Mouse (Mus musculus): ENCODE measurements around the gene Smarcc2. TPM values are rescaled to one million over a fixed set of nuclear protein-coding genes. Genes with fewer than 3 reads are reported as not detected.

Smarcc2 gene
- 93.1 and 115 TPM in 2 replicates for polyA plus RNA-seq (2015; fragmentation: Nextera tagmentation; extraction: Ambion mirVana)

GRCm38 (mm10) chr10:128458719-128459408 lies at the start of gene Smarcc2:
Smarcc2 (plus strand) TSS chr10:128459248.

GRCm38 (mm10) chr10:128411211-128412054 lies 47.6 kb upstream of the Smarcc2 start, which contains the start of the genes Nabp2 and Rnf41:
Nabp2 (minus strand) TSS chr10:128411492.
Rnf41 (plus strand) TSS chr10:128411657.

GRCm38 (mm10) chr10:128493695-128494666 lies 34.9 kb downstream of the Smarcc2 start, which contains the start of gene Myl6:
Myl6 (minus strand) TSS chr10:128494145.

GRCm38 (mm10) chr10:128498590-128498989 lies 39.5 kb downstream of the Smarcc2 start, which contains the start of gene Myl6b:
Myl6b (minus strand) TSS chr10:128498685.

GRCm38 (mm10) chr10:128525671-128526308 lies 66.7 kb downstream of the Smarcc2 start, which contains the start of gene Esyt1:
Esyt1 (minus strand) TSS chr10:128525871.

Small RNA genes lying within 50 kb of the gene (microRNA-seq; reads per million reads assigned to microRNA genes)
- gene Mir6916 (not detected), gene Mir8105 (not detected)

Other genes with a start within 250 kb of the Smarcc2 start
- gene Spryd4, start 247.4 kb upstream of the Smarcc2 start, polyA plus RNA-seq (2015; fragmentation: Nextera tagmentation; extraction: Ambion mirVana): 25.4 and 26.1 TPM in 2 replicates
- not detected in 2 replicates for gene Mip, start 233.4 kb upstream of the Smarcc2 start, polyA plus RNA-seq (2015; fragmentation: Nextera tagmentation; extraction: Ambion mirVana)
- gene Timeless, start 227.2 kb upstream of the Smarcc2 start, polyA plus RNA-seq (2015; fragmentation: Nextera tagmentation; extraction: Ambion mirVana): 11.0 and 13.3 TPM in 2 replicates
- not detected in 2 replicates for gene Apon, start 205.2 kb upstream of the Smarcc2 start, polyA plus RNA-seq (2015; fragmentation: Nextera tagmentation; extraction: Ambion mirVana)
- 0.52 and 0.73 TPM in 2 replicates for gene Apof, start 190.6 kb upstream of the Smarcc2 start, polyA plus RNA-seq (2015; fragmentation: Nextera tagmentation; extraction: Ambion mirVana)
- gene Stat2, start 188.7 kb upstream of the Smarcc2 start, polyA plus RNA-seq (2015; fragmentation: Nextera tagmentation; extraction: Ambion mirVana): 12.7 and 12.8 TPM in 2 replicates
- gene Il23a, start 160.5 kb upstream of the Smarcc2 start, polyA plus RNA-seq (2015; fragmentation: Nextera tagmentation; extraction: Ambion mirVana): 0.13 and 0.40 TPM in 2 replicates
- gene Pan2, start 155.9 kb upstream of the Smarcc2 start, polyA plus RNA-seq (2015; fragmentation: Nextera tagmentation; extraction: Ambion mirVana): 11.9 and 14.3 TPM in 2 replicates
- 196 and 205 TPM in 2 replicates for gene Cnpy2, start 136.8 kb upstream of the Smarcc2 start, polyA plus RNA-seq (2015; fragmentation: Nextera tagmentation; extraction: Ambion mirVana)
- 251 and 275 TPM in 2 replicates for gene Cs, start 121.5 kb upstream of the Smarcc2 start, polyA plus RNA-seq (2015; fragmentation: Nextera tagmentation; extraction: Ambion mirVana)
- gene Coq10a, start 90.3 kb upstream of the Smarcc2 start, polyA plus RNA-seq (2015; fragmentation: Nextera tagmentation; extraction: Ambion mirVana): 53.4 and 56.3 TPM in 2 replicates
- gene Ankrd52, start 82.1 kb upstream of the Smarcc2 start, polyA plus RNA-seq (2015; fragmentation: Nextera tagmentation; extraction: Ambion mirVana): 10.7 and 13.3 TPM in 2 replicates
- 0.67 and 1.3 TPM in 2 replicates for gene Slc39a5, start 58.0 kb upstream of the Smarcc2 start, polyA plus RNA-seq (2015; fragmentation: Nextera tagmentation; extraction: Ambion mirVana)
- 145 TPM in 2 replicates for gene Nabp2, start 47.8 kb upstream of the Smarcc2 start, polyA plus RNA-seq (2015; fragmentation: Nextera tagmentation; extraction: Ambion mirVana)
- 65.5 and 72.9 TPM in 2 replicates for gene Rnf41, start 47.6 kb upstream of the Smarcc2 start, polyA plus RNA-seq (2015; fragmentation: Nextera tagmentation; extraction: Ambion mirVana)
- gene Myl6, start 34.9 kb downstream of the Smarcc2 start, polyA plus RNA-seq (2015; fragmentation: Nextera tagmentation; extraction: Ambion mirVana): 1,126 and 1,148 TPM in 2 replicates
- gene Myl6b, start 39.4 kb downstream of the Smarcc2 start, polyA plus RNA-seq (2015; fragmentation: Nextera tagmentation; extraction: Ambion mirVana): 8.3 and 8.4 TPM in 2 replicates
- 16.5 and 17.8 TPM in 2 replicates for gene Esyt1, start 66.6 kb downstream of the Smarcc2 start, polyA plus RNA-seq (2015; fragmentation: Nextera tagmentation; extraction: Ambion mirVana)
- gene Zc3h10, start 88.5 kb downstream of the Smarcc2 start, polyA plus RNA-seq (2015; fragmentation: Nextera tagmentation; extraction: Ambion mirVana): 13.7 and 14.0 TPM in 2 replicates
- 2,536 and 2,780 TPM in 2 replicates for gene Rpl41, start 90.1 kb downstream of the Smarcc2 start, polyA plus RNA-seq (2015; fragmentation: Nextera tagmentation; extraction: Ambion mirVana)
- 97.4 and 109 TPM in 2 replicates for gene Pa2g4, start 106.7 kb downstream of the Smarcc2 start, polyA plus RNA-seq (2015; fragmentation: Nextera tagmentation; extraction: Ambion mirVana)
- 2.8 and 3.5 TPM in 2 replicates for gene Erbb3, start 130.4 kb downstream of the Smarcc2 start, polyA plus RNA-seq (2015; fragmentation: Nextera tagmentation; extraction: Ambion mirVana)
- 392 and 465 TPM in 2 replicates for gene Rps26, start 167.5 kb downstream of the Smarcc2 start, polyA plus RNA-seq (2015; fragmentation: Nextera tagmentation; extraction: Ambion mirVana)
- gene Ikzf4, start 186.7 kb downstream of the Smarcc2 start, polyA plus RNA-seq (2015; fragmentation: Nextera tagmentation; extraction: Ambion mirVana): 9.8 and 13.8 TPM in 2 replicates
- gene Suox, start 214.8 kb downstream of the Smarcc2 start, polyA plus RNA-seq (2015; fragmentation: Nextera tagmentation; extraction: Ambion mirVana): 14.1 and 17.0 TPM in 2 replicates
- gene Rab5b, start 237.0 kb downstream of the Smarcc2 start, polyA plus RNA-seq (2015; fragmentation: Nextera tagmentation; extraction: Ambion mirVana): 92.5 and 96.1 TPM in 2 replicates
- gene Pmel, start 244.9 kb downstream of the Smarcc2 start, polyA plus RNA-seq (2015; fragmentation: Nextera tagmentation; extraction: Ambion mirVana): 1.3 and 1.7 TPM in 2 replicates
- 11.6 and 12.0 TPM in 2 replicates for gene Cdk2, start 245.8 kb downstream of the Smarcc2 start, polyA plus RNA-seq (2015; fragmentation: Nextera tagmentation; extraction: Ambion mirVana)